Mouse (Mus musculus): ENCODE results near the gene Scn1b. TPM values are rescaled to one million over a fixed set of nuclear protein-coding genes. Genes with fewer than 3 reads are reported as not detected.
A peak's percentile ranks its signal among the peaks of the same experiment; 100 is the strongest.

Gene Scn1b
- total RNA-seq (2014; rRNA removed) (26.7 and 38.0 TPM in 2 replicates), polyA plus RNA-seq (2015; fragmentation: Nextera tagmentation; extraction: Ambion mirVana) (24.4 and 29.8 TPM in 2 replicates)

DNA sequence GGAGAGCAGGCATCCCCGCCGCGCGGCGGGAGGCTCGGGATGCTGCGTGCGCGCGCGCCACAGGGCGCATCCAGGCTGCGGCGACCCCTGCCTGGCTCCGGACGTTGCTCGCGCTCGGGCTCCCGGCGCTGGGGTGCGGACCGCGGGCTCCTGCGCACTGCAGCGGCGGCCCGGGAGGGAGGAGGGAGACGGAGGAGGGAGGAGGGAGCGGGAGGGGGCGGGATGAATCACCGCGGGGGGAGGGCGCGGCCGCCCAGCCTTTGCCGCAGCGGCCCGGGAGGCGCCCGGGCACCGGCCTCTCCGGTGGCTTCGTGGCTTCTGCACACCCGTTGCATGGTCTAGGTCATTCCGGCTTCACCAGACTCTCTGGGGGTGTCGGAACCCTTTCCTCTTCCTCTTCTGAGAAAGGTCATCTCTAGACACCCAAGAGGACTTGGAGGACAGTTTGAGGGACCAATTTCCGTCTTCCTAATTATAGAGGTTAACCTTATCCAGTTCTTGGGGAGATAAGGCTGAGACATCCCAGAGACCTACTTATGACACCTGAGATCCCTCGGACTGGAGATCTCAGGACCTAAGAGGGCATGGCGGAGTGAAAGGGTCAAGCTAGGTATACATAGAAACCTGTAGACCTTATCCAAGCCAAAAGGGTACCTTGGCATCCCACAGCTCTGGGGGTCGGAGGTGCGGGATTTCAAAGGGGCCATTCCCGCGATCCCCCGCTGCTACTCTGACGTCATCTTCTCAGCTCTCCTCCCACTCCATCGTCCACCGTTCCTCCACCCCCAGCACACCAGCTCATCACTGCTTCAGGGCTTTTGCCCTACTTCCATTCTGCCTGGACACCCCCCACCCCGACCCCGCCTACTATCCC, at the start of gene Scn1b:
Gene Scn1b (minus strand): TSS at position 153 of the 874 bp plus-strand sequence.
- peaks cover 36% of the 10 kb centered on the region for H3K36me3 ChIP-seq (ENCODE audit: insufficient read depth)
- DNase-seq = peak; percentile 63
- 1% methylated on average over 58 of the region's 60 CpGs for WGBS
- H3K27me3 ChIP-seq (ENCODE audit: insufficient read depth, low read length) = no peaks in the 10 kb centered on the region; the same call in 1 of the 2 replicates
- H3K4me3 ChIP-seq (ENCODE audit: low read depth, low read length) = peak within 1 kb of the TSS; percentile 65
- H3K4me1 ChIP-seq (ENCODE audit: insufficient read depth) = no peaks in the 10 kb centered on the region
- peak within 1 kb of the TSS; percentile 62 for H3K27ac ChIP-seq (ENCODE audit: low read depth, low read length)
- no peaks in the 10 kb centered on the region for H3K9me3 ChIP-seq (ENCODE audit: low read length)
- peak; percentile 63 for ATAC-seq
- no peak for TF ChIP-seq CTCF (IDR thresholded peaks at IDR 0.05; ENCODE audit: low read depth)
- peak within 1 kb of the TSS; percentile 63 for H3K9ac ChIP-seq
- peak within 1 kb of the TSS; percentile 90 for H3K4me2 ChIP-seq (ENCODE audit: low read depth)

DNA sequence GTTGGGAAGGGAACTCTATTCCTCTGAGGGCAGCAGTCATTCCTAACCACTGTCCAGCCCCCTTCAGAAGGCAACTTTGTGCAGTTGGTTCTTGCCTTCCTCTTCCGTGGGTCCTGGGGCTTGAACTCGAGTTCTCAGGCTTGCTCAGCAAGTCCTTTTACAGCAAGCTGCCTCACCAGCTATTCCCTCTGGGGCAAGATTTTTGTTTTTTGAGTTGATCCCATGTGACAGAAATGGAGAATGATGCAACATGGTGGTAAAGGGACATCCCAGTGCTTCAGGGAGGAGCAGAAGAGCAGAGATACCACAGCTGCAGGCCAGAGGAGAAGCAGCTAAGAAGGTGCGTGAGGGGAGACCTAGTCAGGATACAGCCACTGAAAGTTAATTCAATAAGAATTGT, 48.3 kb upstream of the Scn1b start:
- Histone ChIP-seq H3K4me2 (ENCODE audit: low read depth) (no peak overlapping the region), H3K9ac (no peak overlapping the region), H3K27ac (ENCODE audit: low read depth, low read length) (no peak overlapping the region), H3K36me3 (ENCODE audit: insufficient read depth) (no peaks in the 10 kb centered on the region), H3K27me3 (ENCODE audit: insufficient read depth, low read length) (no peaks in the 10 kb centered on the region), H3K4me3 (ENCODE audit: low read depth, low read length) (no peak overlapping the region), H3K4me1 (ENCODE audit: insufficient read depth) (no peaks in the 10 kb centered on the region), H3K9me3 (ENCODE audit: low read length) (no peaks in the 10 kb centered on the region)
- no peak for TF ChIP-seq CTCF (IDR thresholded peaks at IDR 0.05; ENCODE audit: low read depth)
- WGBS = 84% methylated on average over 3 of the region's 3 CpGs
- ATAC-seq (no peak), DNase-seq (no peak)

GRCm38 (mm10) chr7:31174466-31174865, 47.7 kb upstream of the Scn1b start:
- WGBS = 83% methylated on average over 8 of the region's 8 CpGs
- DNase-seq (no peak), ATAC-seq (no peak)
- TF ChIP-seq CTCF (IDR thresholded peaks at IDR 0.05; ENCODE audit: low read depth) = no peak
- H3K27ac ChIP-seq (ENCODE audit: low read depth, low read length) = no peak overlapping the region
- H3K4me1 ChIP-seq (ENCODE audit: insufficient read depth) = no peaks in the 10 kb centered on the region
- no peak overlapping the region for H3K4me3 ChIP-seq (ENCODE audit: low read depth, low read length)
- no peak overlapping the region for H3K9ac ChIP-seq
- H3K4me2 ChIP-seq (ENCODE audit: low read depth) = no peak overlapping the region
- no peaks in the 10 kb centered on the region for H3K36me3 ChIP-seq (ENCODE audit: insufficient read depth)
- no peaks in the 10 kb centered on the region for H3K9me3 ChIP-seq (ENCODE audit: low read length)
- H3K27me3 ChIP-seq (ENCODE audit: insufficient read depth, low read length) = no peaks in the 10 kb centered on the region

GRCm38 (mm10) chr7:31172238-31172637, 45.4 kb upstream of the Scn1b start:
- Histone ChIP-seq H3K9me3 (ENCODE audit: low read length) (no peaks in the 10 kb centered on the region), H3K4me3 (ENCODE audit: low read depth, low read length) (no peak overlapping the region), H3K27ac (ENCODE audit: low read depth, low read length) (no peak overlapping the region), H3K27me3 (ENCODE audit: insufficient read depth, low read length) (no peaks in the 10 kb centered on the region), H3K4me1 (ENCODE audit: insufficient read depth) (no peaks in the 10 kb centered on the region), H3K4me2 (ENCODE audit: low read depth) (no peak overlapping the region), H3K9ac (no peak overlapping the region), H3K36me3 (ENCODE audit: insufficient read depth) (no peaks in the 10 kb centered on the region)
- 14% methylated on average over 2 of the region's 2 CpGs for WGBS
- no peak for ATAC-seq
- DNase-seq = peak; percentile 13
- peak; percentile 55 for TF ChIP-seq CTCF (IDR thresholded peaks at IDR 0.05; ENCODE audit: low read depth)

DNA sequence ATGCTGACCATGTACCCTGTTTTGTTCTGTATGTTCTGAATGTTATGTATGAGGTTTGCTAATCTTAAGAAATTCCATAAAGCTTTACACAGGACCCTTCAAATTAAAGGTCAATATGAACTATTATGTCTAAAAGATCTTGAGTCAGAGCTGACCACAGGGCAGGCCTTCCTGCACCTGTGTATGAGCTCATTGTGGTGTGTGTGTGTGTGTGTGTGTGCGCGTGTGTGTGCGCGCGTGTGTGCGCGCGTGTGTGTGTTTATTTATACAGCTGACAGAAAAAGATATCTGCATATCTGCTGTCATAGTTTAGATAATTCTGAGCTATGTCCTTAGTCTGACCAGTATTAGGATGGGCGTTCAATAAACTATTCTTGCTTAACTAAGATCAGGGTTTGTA, 43.7 kb upstream of the Scn1b start:
- H3K9me3 ChIP-seq (ENCODE audit: low read length) = no peaks in the 10 kb centered on the region
- H3K9ac ChIP-seq = no peak overlapping the region
- TF ChIP-seq CTCF (IDR thresholded peaks at IDR 0.05; ENCODE audit: low read depth) = no peak
- H3K4me2 ChIP-seq (ENCODE audit: low read depth) = no peak overlapping the region
- H3K4me1 ChIP-seq (ENCODE audit: insufficient read depth) = no peaks in the 10 kb centered on the region
- no peaks in the 10 kb centered on the region for H3K36me3 ChIP-seq (ENCODE audit: insufficient read depth)
- 99% methylated on average over 9 of the region's 9 CpGs for WGBS
- H3K27me3 ChIP-seq (ENCODE audit: insufficient read depth, low read length) = no peaks in the 10 kb centered on the region
- H3K4me3 ChIP-seq (ENCODE audit: low read depth, low read length) = no peak overlapping the region
- ATAC-seq = no peak
- DNase-seq = no peak
- no peak overlapping the region for H3K27ac ChIP-seq (ENCODE audit: low read depth, low read length)

- H3K9ac ChIP-seq = no peak overlapping the region
- no peak overlapping the region for H3K4me3 ChIP-seq (ENCODE audit: low read depth, low read length)
- no peaks in the 10 kb centered on the region for H3K36me3 ChIP-seq (ENCODE audit: insufficient read depth)
- H3K4me1 ChIP-seq (ENCODE audit: insufficient read depth) = no peaks in the 10 kb centered on the region
- no peaks in the 10 kb centered on the region for H3K9me3 ChIP-seq (ENCODE audit: low read length)
- TF ChIP-seq CTCF (IDR thresholded peaks at IDR 0.05; ENCODE audit: low read depth) = no peak
- H3K27ac ChIP-seq (ENCODE audit: low read depth, low read length) = no peak overlapping the region
- 73% methylated on average over 8 of the region's 8 CpGs for WGBS
- no peaks in the 10 kb centered on the region for H3K27me3 ChIP-seq (ENCODE audit: insufficient read depth, low read length)
- ATAC-seq = no peak
- DNase-seq = no peak
- H3K4me2 ChIP-seq (ENCODE audit: low read depth) = no peak overlapping the region
Observed at GRCm38 (mm10) chr7:31168412-31168811, 41.6 kb upstream of the Scn1b start.

GRCm38 (mm10) chr7:31164748-31165147, 37.9 kb upstream of the Scn1b start:
- Histone ChIP-seq H3K36me3 (ENCODE audit: insufficient read depth) (no peaks in the 10 kb centered on the region), H3K4me1 (ENCODE audit: insufficient read depth) (no peaks in the 10 kb centered on the region), H3K4me3 (ENCODE audit: low read depth, low read length) (no peak overlapping the region), H3K9me3 (ENCODE audit: low read length) (no peaks in the 10 kb centered on the region), H3K27me3 (ENCODE audit: insufficient read depth, low read length) (no peaks in the 10 kb centered on the region), H3K9ac (no peak overlapping the region), H3K4me2 (ENCODE audit: low read depth) (no peak overlapping the region), H3K27ac (ENCODE audit: low read depth, low read length) (no peak overlapping the region)
- no peak for DNase-seq
- TF ChIP-seq CTCF (IDR thresholded peaks at IDR 0.05; ENCODE audit: low read depth) = no peak
- WGBS = 71% methylated on average over 1 of the region's 1 CpGs
- ATAC-seq = no peak

Measured in forebrain, postnatal 0 days (tissue).